Mouse (Mus musculus): ENCODE data around the gene Slc4a8.

DNA sequence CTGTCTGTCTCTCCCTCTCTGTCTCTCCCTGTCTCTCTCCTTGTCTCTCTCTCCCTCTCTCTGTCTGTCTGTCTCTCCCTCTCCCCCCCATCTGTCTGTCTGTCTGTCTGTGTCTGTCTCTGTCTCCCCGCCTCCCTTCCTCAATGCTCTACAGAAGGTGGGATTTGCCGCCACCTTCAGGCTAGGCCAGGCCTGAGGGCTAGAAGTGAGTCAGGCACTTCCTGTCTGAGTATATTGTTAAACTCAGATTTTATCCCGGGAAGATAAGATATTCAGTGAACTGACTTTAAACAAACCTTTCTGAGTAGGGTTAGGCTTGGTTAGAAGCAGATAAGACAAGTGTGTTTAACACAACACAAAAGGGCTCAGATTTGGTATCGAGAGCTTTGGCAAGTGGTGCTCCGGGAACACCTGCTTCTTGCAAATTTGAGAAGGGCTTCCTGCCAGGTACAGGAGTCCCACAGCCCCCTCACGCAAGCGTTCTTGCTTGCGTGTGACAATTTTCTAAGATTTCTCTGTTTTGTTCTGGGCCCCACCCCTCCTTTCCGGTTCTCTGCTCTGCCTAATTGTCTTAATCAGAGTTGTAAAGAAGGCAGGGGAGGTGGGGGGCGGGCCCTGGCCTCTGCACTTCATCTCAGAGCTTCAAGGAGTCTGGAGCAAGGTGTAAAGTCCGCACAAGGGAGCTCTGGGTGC lies 6.6 kb upstream of the Slc4a8 start:
- no peak; the same call in 1 of the 2 replicates for TF ChIP-seq CTCF (IDR thresholded peaks at IDR 0.05; ENCODE audit: control insufficient read depth, insufficient read depth, insufficient replicate concordance, low read depth, low read length)
- no peak for TF ChIP-seq POLR2A (IDR thresholded peaks at IDR 0.05; ENCODE audit: control insufficient read depth, low read depth, low read length)
